18 mouse cellular contexts compared by ENCODE assay signal in the genomic region with DNA sequence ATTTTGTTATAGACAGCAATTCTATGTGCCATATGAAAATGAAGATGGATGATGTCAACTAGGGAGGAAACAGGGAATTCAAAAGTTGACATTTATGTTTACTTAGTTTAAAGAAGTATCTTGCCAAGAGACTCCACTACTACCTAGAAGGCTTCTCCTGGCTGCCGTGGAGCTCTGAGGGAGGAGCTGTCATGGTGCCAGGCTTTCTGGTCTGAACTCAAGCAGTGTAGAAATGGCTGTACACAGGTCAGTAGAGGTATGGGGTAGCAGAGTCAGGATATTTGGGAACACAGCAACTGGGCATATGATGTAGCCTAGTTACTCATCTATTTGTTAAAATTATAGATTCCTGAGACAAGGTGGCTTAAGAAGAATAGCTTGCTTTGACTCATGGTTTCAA.
A peak's percentile ranks its signal among the peaks of the same experiment; 100 is the strongest.
DNase-seq lines count a peak whose midpoint lies in the region; TF ChIP-seq lines count a peak whose summit lies in the region.
"Had no signal": no experiment of that assay in that cellular context is flagged by ENCODE, and none has a peak within 500 bp of the region (broad histone marks: within the 10 kb centered on the region; RNA-seq: fewer than 3 reads in every experiment).

No protein-coding gene starts in this region.

- peak; percentile 59 for DNase-seq in adrenal gland, postnatal 14 days
- DNase-seq in adrenal gland, adult 18-20 months (ENCODE audit: low spot score in 2 of 2): no peak
- DNase-seq in cerebellum, postnatal 36 days: peak; percentile 20 to 22
- no peak for DNase-seq in cerebellum, adult 8-10 months
- peak; percentile 7 for DNase-seq in kidney, adult 2 months
- no peak for DNase-seq in kidney, adult 18-20 months
- no peak for DNase-seq in frontal cortex, postnatal 25 days (ENCODE audit: low spot score in 2 of 2)
- DNase-seq: cerebellum, adult 9-10 months; forebrain, postnatal 0 days; gastrocnemius, postnatal 10 days; heart, adult 2 months; kidney, postnatal 25 days had no signal

- no peak for TF ChIP-seq CTCF in kidney, adult 2 months (conservative IDR thresholded peaks at IDR 0.05; ENCODE audit: insufficient read depth, insufficient read length, low read depth, low read length)

- no peak overlapping the region for H3K4me3 ChIP-seq in kidney, adult 2 months (ENCODE audit: insufficient read depth, low read depth, low read length)
- H3K4me3 ChIP-seq: embryonic facial prominence, embryonic 10.5 days; forebrain, embryonic 13.5 days; heart, adult 2 months; heart, embryonic 12.5 days; hindbrain, embryonic 10.5 days; kidney, embryonic 15.5 days had no signal

- H3K36me3 ChIP-seq in kidney, adult 2 months (ENCODE audit: control insufficient read depth, insufficient read depth, low read length): no peaks in the 10 kb centered on the region
- H3K36me3 ChIP-seq: embryonic facial prominence, embryonic 10.5 days; heart, embryonic 12.5 days; hindbrain, embryonic 10.5 days; kidney, embryonic 15.5 days had no signal

- H3K27ac ChIP-seq in kidney, adult 2 months (ENCODE audit: insufficient read depth, low read depth, low read length): no peak overlapping the region
- H3K27ac ChIP-seq: embryonic facial prominence, embryonic 10.5 days; forebrain, embryonic 13.5 days; heart, adult 2 months; hindbrain, embryonic 10.5 days; hindbrain, embryonic 14.5 days; kidney, embryonic 15.5 days had no signal

- TF ChIP-seq POLR2A in kidney, adult 2 months (IDR thresholded peaks at IDR 0.05; ENCODE audit: low read depth, low read length): no peak

- H3K27me3 ChIP-seq in kidney, adult 2 months (replicated peaks; ENCODE audit: control insufficient read depth, insufficient read depth, low read length): no peaks in the 10 kb centered on the region
- H3K27me3 ChIP-seq: forebrain, embryonic 13.5 days had no signal

- WGBS in kidney, adult 2 months: 35% methylated on average over 1 of the region's 1 CpGs

- H3K4me1 ChIP-seq in kidney, adult 2 months (ENCODE audit: control insufficient read depth, insufficient read depth, low read length): no peaks in the 10 kb centered on the region
- H3K4me1 ChIP-seq: embryonic facial prominence, embryonic 10.5 days; forebrain, embryonic 13.5 days; heart, embryonic 12.5 days; hindbrain, embryonic 10.5 days; kidney, embryonic 15.5 days had no signal

Comparison
In these comparisons a context has a peak if more than half of its experiments do, and no peak if none do; other contexts are left out.
1. DNase-seq: peak in adrenal gland, postnatal 14 days (single experiment), cerebellum, postnatal 36 days (2 of 2) and kidney, adult 2 months (single experiment); none in adrenal gland, adult 18-20 months (0 of 2), cerebellum, adult 8-10 months (single experiment), kidney, adult 18-20 months (single experiment) and frontal cortex, postnatal 25 days (0 of 2).